Mouse (Mus musculus): ENCODE data around the gene Iqcf3.

GRCm38 (mm10) chr9:106466721-106467120, 94.7 kb downstream of the Iqcf3 start:
- TF ChIP-seq GATA1 (IDR thresholded peaks at IDR 0.05; ENCODE audit: low read length) (no peak), TAL1 (IDR thresholded peaks at IDR 0.05; ENCODE audit: low read length) (no peak)
